Mouse (Mus musculus): ENCODE results near the gene Igfbp1. TPM values are rescaled to one million over a fixed set of nuclear protein-coding genes. Genes with fewer than 3 reads are reported as not detected.

Igfbp1 gene
- 89.1 and 176 TPM in 2 replicates for total RNA-seq (2014; rRNA removed)
- polyA plus RNA-seq (2012; rRNA removed) = 17.1 and 50.9 TPM in 2 replicates

DNA sequence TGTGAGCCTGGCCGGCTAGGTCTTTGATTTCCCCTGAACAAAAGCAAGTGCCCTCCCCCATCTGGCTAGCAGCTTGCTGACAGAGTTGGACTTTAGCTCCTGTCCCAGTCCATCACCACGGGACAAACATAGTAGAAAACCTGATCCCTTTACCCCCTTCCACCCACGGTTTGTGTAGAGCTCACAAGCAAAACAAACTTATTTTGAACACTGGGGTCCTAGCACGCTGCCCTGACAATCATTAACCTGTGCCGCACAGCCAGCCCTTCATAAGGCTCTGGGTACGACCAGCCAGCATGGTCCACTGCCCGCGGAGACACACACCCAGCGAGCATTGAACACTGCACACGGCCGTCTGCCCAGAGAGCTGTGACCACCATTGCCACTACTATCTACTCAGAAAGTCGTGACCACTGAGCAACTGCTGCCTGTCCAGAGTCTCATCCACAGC, at the start of gene Igfbp1:
Igfbp1 (plus strand) TSS at position 292 of the 451 bp plus-strand sequence.
- H3K79me2 ChIP-seq (ENCODE audit: control insufficient read depth, insufficient read depth, low read length) = no peaks in the 10 kb centered on the region
- peaks cover 21% of the 10 kb centered on the region for H3K36me3 ChIP-seq (ENCODE audit: control insufficient read depth, insufficient read depth, low read length)
- peak within 1 kb of the TSS; percentile 90 for H3K9ac ChIP-seq (ENCODE audit: low read depth, low read length)
- peak within 1 kb of the TSS; percentile 75 for H3K4me3 ChIP-seq (ENCODE audit: insufficient read depth, low read depth, low read length)
- peak; percentile 99 for DNase-seq (ENCODE audit: extremely low read depth, low read depth, low spot score)
- H3K27me3 ChIP-seq (ENCODE audit: control insufficient read depth, insufficient read depth, low read length) = no peaks in the 10 kb centered on the region
- WGBS = 24% methylated on average over 12 of the region's 12 CpGs
- TF ChIP-seq CTCF (IDR thresholded peaks at IDR 0.05; ENCODE audit: low read depth, low read length) (no peak), POLR2A (IDR thresholded peaks at IDR 0.05; ENCODE audit: extremely low read depth, insufficient read depth, low read length) (peak; percentile 93)
- H3K4me1 ChIP-seq (ENCODE audit: control insufficient read depth, insufficient read depth, low read length) = peaks cover 27% of the 10 kb centered on the region
- H3K27ac ChIP-seq (replicated peaks; ENCODE audit: insufficient read depth, low read depth, low read length) = peak within 1 kb of the TSS; percentile 94

DNA sequence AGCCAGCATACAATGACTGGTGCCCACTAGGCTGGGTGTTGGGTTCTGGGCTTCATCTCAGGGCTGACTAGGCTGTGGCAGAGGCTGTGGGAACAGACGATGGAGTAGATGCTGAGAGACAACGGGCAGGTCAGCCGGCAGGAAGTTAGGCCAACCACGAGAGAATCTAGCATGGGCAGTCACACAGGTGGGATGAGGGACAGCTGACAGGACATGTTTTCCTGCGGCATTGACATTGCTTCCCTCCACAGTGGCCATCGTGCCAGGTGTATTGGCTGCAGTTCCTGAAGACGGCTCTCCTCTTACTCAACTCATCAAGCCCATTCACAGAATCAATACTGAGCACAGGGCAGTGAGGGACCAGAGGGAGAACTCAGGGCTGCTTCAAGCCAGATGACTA, 49.6 kb upstream of the Igfbp1 start:
- DNase-seq (ENCODE audit: extremely low read depth, low read depth, low spot score) = peak; percentile 85
- Histone ChIP-seq H3K27me3 (ENCODE audit: control insufficient read depth, insufficient read depth, low read length) (no peaks in the 10 kb centered on the region), H3K36me3 (ENCODE audit: control insufficient read depth, insufficient read depth, low read length) (no peaks in the 10 kb centered on the region), H3K4me3 (ENCODE audit: insufficient read depth, low read depth, low read length) (no peak overlapping the region), H3K4me1 (ENCODE audit: control insufficient read depth, insufficient read depth, low read length) (peaks cover 23% of the 10 kb centered on the region), H3K27ac (replicated peaks; ENCODE audit: insufficient read depth, low read depth, low read length) (peak overlapping the region; percentile 45), H3K9ac (ENCODE audit: low read depth, low read length) (no peak overlapping the region), H3K79me2 (ENCODE audit: control insufficient read depth, insufficient read depth, low read length) (no peaks in the 10 kb centered on the region)
- 31% methylated on average over 7 of the region's 7 CpGs for WGBS
- no peak for TF ChIP-seq CTCF (IDR thresholded peaks at IDR 0.05; ENCODE audit: low read depth, low read length)
- TF ChIP-seq POLR2A (IDR thresholded peaks at IDR 0.05; ENCODE audit: extremely low read depth, insufficient read depth, low read length) = no peak

DNA sequence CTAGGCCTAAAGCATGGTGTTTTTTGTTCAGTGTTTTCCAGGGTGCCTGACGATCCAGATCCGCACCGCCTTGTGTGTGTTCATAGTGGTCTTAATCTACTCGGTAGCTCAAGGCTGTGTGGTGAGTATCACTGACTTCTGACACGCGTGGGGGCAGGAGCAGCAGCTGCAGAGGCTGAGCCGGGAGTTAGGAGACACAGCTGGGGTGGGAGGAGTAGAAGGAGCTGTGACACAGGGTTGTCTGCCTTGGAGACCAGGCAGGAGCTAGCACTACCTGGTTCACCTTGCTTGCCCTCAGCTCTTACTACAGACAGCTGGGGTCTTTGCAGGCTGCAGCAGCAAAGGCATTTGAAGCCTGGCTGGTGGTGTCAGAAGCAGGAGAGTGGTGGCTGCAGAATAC, 48.1 kb upstream of the Igfbp1 start:
- H3K4me1 ChIP-seq (ENCODE audit: control insufficient read depth, insufficient read depth, low read length) = peaks cover 29% of the 10 kb centered on the region
- WGBS = 82% methylated on average over 7 of the region's 7 CpGs
- no peak overlapping the region for H3K4me3 ChIP-seq (ENCODE audit: insufficient read depth, low read depth, low read length)
- H3K27ac ChIP-seq (replicated peaks; ENCODE audit: insufficient read depth, low read depth, low read length) = no peak overlapping the region
- DNase-seq (ENCODE audit: extremely low read depth, low read depth, low spot score) = no peak
- no peaks in the 10 kb centered on the region for H3K27me3 ChIP-seq (ENCODE audit: control insufficient read depth, insufficient read depth, low read length)
- no peak overlapping the region for H3K9ac ChIP-seq (ENCODE audit: low read depth, low read length)
- no peaks in the 10 kb centered on the region for H3K36me3 ChIP-seq (ENCODE audit: control insufficient read depth, insufficient read depth, low read length)
- H3K79me2 ChIP-seq (ENCODE audit: control insufficient read depth, insufficient read depth, low read length) = no peaks in the 10 kb centered on the region
- no peak for TF ChIP-seq POLR2A (IDR thresholded peaks at IDR 0.05; ENCODE audit: extremely low read depth, insufficient read depth, low read length)
- TF ChIP-seq CTCF (IDR thresholded peaks at IDR 0.05; ENCODE audit: low read depth, low read length) = no peak

DNA sequence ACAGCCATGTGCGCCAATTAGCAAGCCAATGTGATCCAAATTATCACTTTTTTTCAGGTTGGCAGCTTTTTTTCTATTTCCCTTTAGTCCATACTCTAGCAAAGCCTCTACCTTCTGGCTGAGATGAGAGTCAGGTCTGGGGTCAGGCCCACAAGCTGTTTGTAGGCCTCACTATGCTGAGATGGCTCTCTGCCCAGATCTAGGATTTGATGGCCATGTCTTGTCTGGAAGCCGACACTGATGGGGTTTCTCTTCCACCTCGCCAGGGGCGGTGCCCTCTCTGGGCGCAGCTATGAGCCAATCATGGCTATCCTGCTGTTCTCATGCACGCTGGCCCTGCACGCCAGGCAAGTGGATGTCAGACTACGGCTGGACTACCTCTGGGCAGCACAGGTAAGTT, 47.1 kb upstream of the Igfbp1 start:
- Histone ChIP-seq H3K27me3 (ENCODE audit: control insufficient read depth, insufficient read depth, low read length) (no peaks in the 10 kb centered on the region), H3K79me2 (ENCODE audit: control insufficient read depth, insufficient read depth, low read length) (no peaks in the 10 kb centered on the region), H3K9ac (ENCODE audit: low read depth, low read length) (no peak overlapping the region), H3K36me3 (ENCODE audit: control insufficient read depth, insufficient read depth, low read length) (no peaks in the 10 kb centered on the region), H3K27ac (replicated peaks; ENCODE audit: insufficient read depth, low read depth, low read length) (no peak overlapping the region), H3K4me3 (ENCODE audit: insufficient read depth, low read depth, low read length) (no peak overlapping the region), H3K4me1 (ENCODE audit: control insufficient read depth, insufficient read depth, low read length) (peaks cover 26% of the 10 kb centered on the region)
- WGBS = 83% methylated on average over 8 of the region's 8 CpGs
- no peak for TF ChIP-seq CTCF (IDR thresholded peaks at IDR 0.05; ENCODE audit: low read depth, low read length)
- no peak for TF ChIP-seq POLR2A (IDR thresholded peaks at IDR 0.05; ENCODE audit: extremely low read depth, insufficient read depth, low read length)
- DNase-seq (ENCODE audit: extremely low read depth, low read depth, low spot score) = no peak

DNA sequence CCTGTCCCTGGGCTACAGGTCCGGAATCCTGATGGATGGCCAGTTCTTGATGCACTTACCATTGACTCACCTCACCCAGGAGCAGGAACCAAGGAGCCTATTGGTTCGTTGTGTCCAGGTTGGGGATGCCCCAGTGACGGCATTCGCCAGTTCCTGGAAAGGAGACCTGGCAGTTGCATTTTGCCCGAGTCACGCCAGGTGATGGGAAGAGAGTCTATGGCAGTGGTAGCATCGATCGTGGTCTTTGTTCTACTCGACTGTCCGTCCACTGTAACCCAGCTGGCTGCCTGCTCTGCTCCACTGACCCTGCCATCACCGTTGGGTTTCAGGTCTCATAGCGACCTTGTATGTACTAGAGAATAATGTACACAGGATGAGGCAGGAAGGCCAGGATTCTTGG, 45.2 kb upstream of the Igfbp1 start:
- WGBS = 26% methylated on average over 12 of the region's 12 CpGs

DNA sequence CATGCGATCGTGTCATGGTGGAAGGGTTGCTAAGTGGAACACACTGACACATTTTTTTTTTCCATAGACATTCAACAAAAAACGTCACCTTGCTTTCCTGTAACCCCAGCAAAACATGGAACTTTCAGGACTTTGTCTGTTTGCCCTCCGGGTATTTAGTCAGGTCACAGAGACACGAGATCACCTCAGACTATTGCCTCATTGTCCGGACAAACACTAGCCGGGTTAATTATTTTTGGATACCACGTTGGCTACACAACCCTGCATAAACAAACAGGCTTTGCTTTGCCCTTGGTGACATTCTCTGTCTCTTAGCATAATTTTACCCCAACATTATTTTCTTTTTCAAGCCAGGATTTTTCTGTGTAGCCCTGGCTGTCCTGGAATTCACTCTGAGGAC, 44.5 kb upstream of the Igfbp1 start:
- Histone ChIP-seq H3K27ac (replicated peaks; ENCODE audit: insufficient read depth, low read depth, low read length) (peak overlapping the region; percentile 78), H3K79me2 (ENCODE audit: control insufficient read depth, insufficient read depth, low read length) (no peaks in the 10 kb centered on the region), H3K9ac (ENCODE audit: low read depth, low read length) (no peak overlapping the region), H3K4me1 (ENCODE audit: control insufficient read depth, insufficient read depth, low read length) (peaks cover 22% of the 10 kb centered on the region), H3K27me3 (ENCODE audit: control insufficient read depth, insufficient read depth, low read length) (no peaks in the 10 kb centered on the region), H3K36me3 (ENCODE audit: control insufficient read depth, insufficient read depth, low read length) (no peaks in the 10 kb centered on the region), H3K4me3 (ENCODE audit: insufficient read depth, low read depth, low read length) (no peak overlapping the region)
- WGBS = 17% methylated on average over 8 of the region's 8 CpGs
- TF ChIP-seq CTCF (IDR thresholded peaks at IDR 0.05; ENCODE audit: low read depth, low read length) = no peak
- no peak for TF ChIP-seq POLR2A (IDR thresholded peaks at IDR 0.05; ENCODE audit: extremely low read depth, insufficient read depth, low read length)
- DNase-seq (ENCODE audit: extremely low read depth, low read depth, low spot score) = peak; percentile 100

More for the DNA sequence above, 45.2 kb upstream of the Igfbp1 start:
- H3K36me3 ChIP-seq (ENCODE audit: control insufficient read depth, insufficient read depth, low read length) = no peaks in the 10 kb centered on the region
- H3K27ac ChIP-seq (replicated peaks; ENCODE audit: insufficient read depth, low read depth, low read length) = peak overlapping the region; percentile 78
- H3K79me2 ChIP-seq (ENCODE audit: control insufficient read depth, insufficient read depth, low read length) = no peaks in the 10 kb centered on the region
- no peak overlapping the region for H3K4me3 ChIP-seq (ENCODE audit: insufficient read depth, low read depth, low read length)
- no peak overlapping the region for H3K9ac ChIP-seq (ENCODE audit: low read depth, low read length)
- TF ChIP-seq CTCF (IDR thresholded peaks at IDR 0.05; ENCODE audit: low read depth, low read length) = no peak
- no peak for TF ChIP-seq POLR2A (IDR thresholded peaks at IDR 0.05; ENCODE audit: extremely low read depth, insufficient read depth, low read length)
- DNase-seq (ENCODE audit: extremely low read depth, low read depth, low spot score) = peak; percentile 99
- no peaks in the 10 kb centered on the region for H3K27me3 ChIP-seq (ENCODE audit: control insufficient read depth, insufficient read depth, low read length)
- peaks cover 26% of the 10 kb centered on the region for H3K4me1 ChIP-seq (ENCODE audit: control insufficient read depth, insufficient read depth, low read length)

Data from liver, adult 2 months (tissue).